Mouse (Mus musculus) retina, embryonic 14.5 days (tissue): ENCODE results near the gene Exoc4.

ENCODE experiments used
- DNase-seq: peaks from one replicate; pipeline ENCODE4 v3.0.0-alpha.2; 2015; ENCODE audit warnings: low spot score

Gene Exoc4

GRCm38 (mm10) chr6:33476134-33476533, 227.2 kb downstream of the Exoc4 start:
- no peak for DNase-seq

- no peak for DNase-seq
Observed at GRCm38 (mm10) chr6:33484568-33484967, 235.7 kb downstream of the Exoc4 start.

GRCm38 (mm10) chr6:33489788-33490187, 240.9 kb downstream of the Exoc4 start:
- DNase-seq = no peak

GRCm38 (mm10) chr6:33496141-33496855, 247.4 kb downstream of the Exoc4 start:
- no peak for DNase-seq

- DNase-seq = no peak
Observed at GRCm38 (mm10) chr6:33497348-33497747, 248.5 kb downstream of the Exoc4 start.

GRCm38 (mm10) chr6:33502388-33502787, 253.5 kb downstream of the Exoc4 start:
- DNase-seq = no peak

- no peak for DNase-seq
Observed at GRCm38 (mm10) chr6:33503381-33503780, 254.5 kb downstream of the Exoc4 start.

GRCm38 (mm10) chr6:33507134-33507533, 258.2 kb downstream of the Exoc4 start:
- DNase-seq = no peak

- no peak for DNase-seq
Observed at GRCm38 (mm10) chr6:33515391-33515790, 266.5 kb downstream of the Exoc4 start.

- no peak for DNase-seq
Observed at GRCm38 (mm10) chr6:33516798-33517197, 267.9 kb downstream of the Exoc4 start.

GRCm38 (mm10) chr6:33517890-33518410, 269.1 kb downstream of the Exoc4 start:
- DNase-seq = peak; percentile 37

GRCm38 (mm10) chr6:33525695-33526366, 276.9 kb downstream of the Exoc4 start:
- DNase-seq = no peak

GRCm38 (mm10) chr6:33540356-33540755, 291.5 kb downstream of the Exoc4 start:
- no peak for DNase-seq

- DNase-seq = no peak
Observed at GRCm38 (mm10) chr6:33542712-33543111, 293.8 kb downstream of the Exoc4 start.

GRCm38 (mm10) chr6:33551934-33552333, 303.0 kb downstream of the Exoc4 start:
- DNase-seq = no peak

GRCm38 (mm10) chr6:33560925-33561324, 312.0 kb downstream of the Exoc4 start:
- DNase-seq = no peak

GRCm38 (mm10) chr6:33561911-33562310, 313.0 kb downstream of the Exoc4 start:
- DNase-seq = no peak

- no peak for DNase-seq
Observed at GRCm38 (mm10) chr6:33575947-33576346, 327.1 kb downstream of the Exoc4 start.

GRCm38 (mm10) chr6:33608469-33608868, 359.6 kb downstream of the Exoc4 start:
- DNase-seq = no peak

- no peak for DNase-seq
Observed at GRCm38 (mm10) chr6:33613978-33614377, 365.1 kb downstream of the Exoc4 start.

GRCm38 (mm10) chr6:33618590-33618989, 369.7 kb downstream of the Exoc4 start:
- no peak for DNase-seq

- DNase-seq = no peak
Observed at GRCm38 (mm10) chr6:33620701-33621100, 371.8 kb downstream of the Exoc4 start.

- peak; percentile 71 for DNase-seq
Observed at GRCm38 (mm10) chr6:33625931-33626330, 377.0 kb downstream of the Exoc4 start.
